Mouse (Mus musculus) CD4-positive naive resting alpha-beta T cell, adult 57 days (primary cell): Measurements from ENCODE around the gene Exoc3l. TPM values are rescaled to one million over a fixed set of nuclear protein-coding genes. Genes with fewer than 3 reads are reported as not detected.

Experiments
- total RNA-seq: library from RNA; stranded (reverse); gene quantifications from one replicate; pipeline ENCODE4 v1.2.4, GENCODE M21; 2023

Exoc3l gene
- 1.7 TPM for total RNA-seq

GRCm38 (mm10) chr8:105295895-105296573, at the start of gene Exoc3l:
TSS of gene Exoc3l (minus strand) at chr8:105296101.

GRCm38 (mm10) chr8:105326141-105326672, 30.3 kb upstream of the Exoc3l start, which contains the start of the genes Lrrc29 and Tmem208:
TSS of gene Lrrc29 (minus strand) at chr8:105326278.
TSS of gene Tmem208 (plus strand) at chr8:105326354.

GRCm38 (mm10) chr8:105305211-105306145, 9.6 kb upstream of the Exoc3l start, which contains the start of gene Elmo3:
TSS of gene Elmo3 (plus strand) at chr8:105305601.

GRCm38 (mm10) chr8:105297511-105298192, 1.8 kb upstream of the Exoc3l start, which contains the start of gene E2f4:
TSS of gene E2f4 (plus strand) at chr8:105297663.

GRCm38 (mm10) chr8:105289805-105290460, 6.0 kb downstream of the Exoc3l start, which contains the start of gene 4931428F04Rik:
TSS of gene 4931428F04Rik (minus strand) at chr8:105289864.

GRCm38 (mm10) chr8:105275840-105276239, 20.1 kb downstream of the Exoc3l start, which contains the start of gene Nol3:
TSS of gene Nol3 (plus strand) at chr8:105276140.

GRCm38 (mm10) chr8:105269461-105269947, 26.4 kb downstream of the Exoc3l start, which contains the start of gene Hsf4:
TSS of gene Hsf4 (plus strand) at chr8:105269801.

GRCm38 (mm10) chr8:105264024-105264982, 31.6 kb downstream of the Exoc3l start, which contains the start of the genes Tradd and Fbxl8:
TSS of gene Tradd (minus strand) at chr8:105264609.
TSS of gene Fbxl8 (plus strand) at chr8:105264648.

GRCm38 (mm10) chr8:105254966-105255350, 40.9 kb downstream of the Exoc3l start, which contains the start of gene B3gnt9:
TSS of gene B3gnt9 (minus strand) at chr8:105255153.

Other genes starting within 250 kb of the Exoc3l start
- not detected for gene Ces3a, start 247.5 kb downstream of the Exoc3l start, total RNA-seq
- gene Ces3b, start 212.3 kb downstream of the Exoc3l start, total RNA-seq, result not detected
- gene Ces4a, start 164.3 kb downstream of the Exoc3l start, total RNA-seq, result not detected
- 99.9 TPM for gene Cbfb, start 125.4 kb downstream of the Exoc3l start, total RNA-seq
- gene D230025D16Rik, start 71.0 kb downstream of the Exoc3l start, total RNA-seq, result 25.0 TPM
- gene B3gnt9, start 40.9 kb downstream of the Exoc3l start, total RNA-seq, result 2.3 TPM
- gene Tradd, start 31.5 kb downstream of the Exoc3l start, total RNA-seq, result 25.6 TPM
- 11.0 TPM for gene Fbxl8, start 31.5 kb downstream of the Exoc3l start, total RNA-seq
- 1.0 TPM for gene Hsf4, start 26.3 kb downstream of the Exoc3l start, total RNA-seq
- not detected for gene Nol3, start 20.0 kb downstream of the Exoc3l start, total RNA-seq
- gene 4931428F04Rik, start 6.2 kb downstream of the Exoc3l start, total RNA-seq, result 4.5 TPM
- gene E2f4, start 1.6 kb upstream of the Exoc3l start, total RNA-seq, result 85.2 TPM
- gene Elmo3, start 9.5 kb upstream of the Exoc3l start, total RNA-seq, result 3.6 TPM
- gene Lrrc29, start 30.2 kb upstream of the Exoc3l start, total RNA-seq, result 7.3 TPM
- 33.2 TPM for gene Tmem208, start 30.3 kb upstream of the Exoc3l start, total RNA-seq
- gene Fhod1, start 51.9 kb upstream of the Exoc3l start, total RNA-seq, result 27.3 TPM
- 0.44 TPM for gene Slc9a5, start 52.7 kb upstream of the Exoc3l start, total RNA-seq
- not detected for gene Plekhg4, start 77.2 kb upstream of the Exoc3l start, total RNA-seq
- not detected for gene Kctd19, start 117.4 kb upstream of the Exoc3l start, total RNA-seq
- gene Lrrc36, start 117.5 kb upstream of the Exoc3l start, total RNA-seq, result not detected
- gene Tppp3, start 175.4 kb upstream of the Exoc3l start, total RNA-seq, result 1.8 TPM
- gene Zdhhc1, start 200.8 kb upstream of the Exoc3l start, total RNA-seq, result 4.1 TPM
- not detected for gene Hsd11b2, start 222.7 kb upstream of the Exoc3l start, total RNA-seq